In genomic region chr1:184870646-184871385, GRCm38 (mm10) we compare ENCODE assay signal across 18 mouse cellular contexts. TPM values are rescaled to one million over a fixed set of nuclear protein-coding genes. Genes with fewer than 3 reads are reported as not detected.
DNase-seq lines count a peak whose midpoint lies in the region; ATAC-seq and TF ChIP-seq lines count a peak whose summit lies in the region.
"Had no signal": no experiment of that assay in that cellular context is flagged by ENCODE, and none has a peak within 500 bp of the region (broad histone marks: within the 10 kb centered on the region; RNA-seq: fewer than 3 reads in every experiment).

No protein-coding gene starts in this region.

- TF ChIP-seq POLR2A in lung, adult 2 months (IDR thresholded peaks at IDR 0.05; ENCODE audit: borderline replicate concordance, extremely low read depth, low read depth, low read length) = no peak

- no peak overlapping the region for H3K4me3 ChIP-seq in heart, embryonic 12.5 days
- H3K4me3 ChIP-seq in heart, embryonic 11.5 days (ENCODE audit: low read depth, low read length) = no peak overlapping the region
- no peak overlapping the region for H3K4me3 ChIP-seq in lung, adult 2 months (replicated peaks; ENCODE audit: extremely low read depth, low read depth, low read length)
- H3K4me3 ChIP-seq in kidney, embryonic 14.5 days (ENCODE audit: low read length) = no peak overlapping the region
- no peak overlapping the region for H3K4me3 ChIP-seq in liver, embryonic 13.5 days (replicated peaks)
- H3K4me3 ChIP-seq: embryonic facial prominence, embryonic 10.5 days; erythroblast, embryonic 14.5 days; heart, embryonic 13.5 days; limb, embryonic 15.5 days; midbrain, embryonic 10.5 days; neural tube, embryonic 15.5 days had no signal

- H3K4me2 ChIP-seq in heart, embryonic 12.5 days = no peak overlapping the region
- H3K4me2 ChIP-seq in heart, embryonic 11.5 days = no peak overlapping the region
- H3K4me2 ChIP-seq in kidney, embryonic 14.5 days (replicated peaks; ENCODE audit: low read depth, low read length) = no peak overlapping the region
- H3K4me2 ChIP-seq in liver, embryonic 13.5 days = no peak overlapping the region
- H3K4me2 ChIP-seq: heart, embryonic 13.5 days; limb, embryonic 15.5 days; neural tube, embryonic 15.5 days had no signal

- H3K27ac ChIP-seq in heart, embryonic 12.5 days (ENCODE audit: poor library complexity, severe bottlenecking) = no peak overlapping the region
- H3K27ac ChIP-seq in heart, embryonic 11.5 days (ENCODE audit: low read depth, low read length) = no peak overlapping the region
- H3K27ac ChIP-seq in kidney, embryonic 14.5 days (ENCODE audit: low read depth, low read length) = no peak overlapping the region
- H3K27ac ChIP-seq in liver, embryonic 13.5 days = peak overlapping the region; percentile 78
- H3K27ac ChIP-seq: limb, embryonic 15.5 days; midbrain, embryonic 10.5 days; neural tube, embryonic 15.5 days had no signal

- no peak overlapping the region for H3K9ac ChIP-seq in heart, embryonic 12.5 days
- H3K9ac ChIP-seq in heart, embryonic 11.5 days (ENCODE audit: low read depth, low read length) = no peak overlapping the region
- no peak overlapping the region for H3K9ac ChIP-seq in kidney, embryonic 14.5 days (ENCODE audit: low read depth, low read length)
- H3K9ac ChIP-seq in liver, embryonic 13.5 days = no peak overlapping the region
- H3K9ac ChIP-seq: heart, embryonic 13.5 days; limb, embryonic 15.5 days; neural tube, embryonic 15.5 days had no signal

- ATAC-seq in heart, embryonic 12.5 days (ENCODE audit: insufficient number of reproducible peaks, low FRiP score) = 0 out of 2 replicates have a peak, but pooled peaks have one; percentile 12
- no peak for ATAC-seq in heart, embryonic 11.5 days (replicated peaks; ENCODE audit: insufficient number of reproducible peaks, low FRiP score, low TSS enrichment)
- 0 out of 2 replicates have a peak, but pooled peaks have one; percentile 40 for ATAC-seq in kidney, embryonic 14.5 days (ENCODE audit: low FRiP score, low TSS enrichment)
- no peak for ATAC-seq in liver, embryonic 13.5 days (ENCODE audit: low read depth)

- DNase-seq in lung, adult 2 months = peak; percentile 13
- DNase-seq in lung, postnatal 25 days (ENCODE audit: low spot score) = no peak
- no peak for DNase-seq in liver, embryonic 13.5 days
- no peak for DNase-seq in thymus, adult 18-20 months
- DNase-seq in cerebellum, adult 18-20 months = no peak
- DNase-seq: cerebellum, postnatal 25 days; gastrocnemius, postnatal 14 days; thymus, postnatal 25 days had no signal

- no peaks in the 10 kb centered on the region for H3K36me3 ChIP-seq in heart, embryonic 12.5 days
- H3K36me3 ChIP-seq in heart, embryonic 11.5 days (ENCODE audit: control insufficient read depth, insufficient read depth, low read length) = no peaks in the 10 kb centered on the region
- no peaks in the 10 kb centered on the region for H3K36me3 ChIP-seq in kidney, embryonic 14.5 days (ENCODE audit: control insufficient read depth, insufficient read depth, low read length)
- no peaks in the 10 kb centered on the region for H3K36me3 ChIP-seq in liver, embryonic 13.5 days
- H3K36me3 ChIP-seq: embryonic facial prominence, embryonic 10.5 days; heart, embryonic 13.5 days; limb, embryonic 15.5 days; midbrain, embryonic 10.5 days; neural tube, embryonic 15.5 days had no signal

- H3K4me1 ChIP-seq in heart, embryonic 12.5 days (replicated peaks) = peaks cover 11% of the 10 kb centered on the region
- no peaks in the 10 kb centered on the region for H3K4me1 ChIP-seq in heart, embryonic 11.5 days (ENCODE audit: control insufficient read depth, insufficient read depth, low read length)
- peaks cover 18% of the 10 kb centered on the region for H3K4me1 ChIP-seq in lung, adult 2 months (ENCODE audit: control insufficient read depth, insufficient read depth, low read length)
- no peaks in the 10 kb centered on the region for H3K4me1 ChIP-seq in kidney, embryonic 14.5 days (ENCODE audit: control insufficient read depth, insufficient read depth, low read length)
- peaks cover 43% of the 10 kb centered on the region for H3K4me1 ChIP-seq in liver, embryonic 13.5 days (replicated peaks)
- H3K4me1 ChIP-seq: neural tube, embryonic 15.5 days had no signal

- WGBS in heart, embryonic 12.5 days = 72% methylated on average over 11 of the region's 11 CpGs
- 69% methylated on average over 11 of the region's 11 CpGs for WGBS in heart, embryonic 11.5 days (ENCODE audit: insufficient replicate concordance)
- 64% methylated on average over 11 of the region's 11 CpGs for WGBS in lung, adult 2 months
- 72% methylated on average over 11 of the region's 11 CpGs for WGBS in kidney, embryonic 14.5 days
- WGBS in liver, embryonic 13.5 days (ENCODE audit: insufficient replicate concordance) = 65% methylated on average over 11 of the region's 11 CpGs

- no peaks in the 10 kb centered on the region for H3K9me3 ChIP-seq in heart, embryonic 12.5 days (replicated peaks)
- no peaks in the 10 kb centered on the region for H3K9me3 ChIP-seq in heart, embryonic 11.5 days (replicated peaks; ENCODE audit: control insufficient read depth, low read length)
- no peaks in the 10 kb centered on the region for H3K9me3 ChIP-seq in kidney, embryonic 14.5 days (ENCODE audit: control insufficient read depth, low read length)
- H3K9me3 ChIP-seq in liver, embryonic 13.5 days (replicated peaks) = no peaks in the 10 kb centered on the region
- H3K9me3 ChIP-seq: embryonic facial prominence, embryonic 10.5 days; heart, embryonic 13.5 days; limb, embryonic 15.5 days; midbrain, embryonic 10.5 days; neural tube, embryonic 15.5 days had no signal

- H3K27me3 ChIP-seq in heart, embryonic 12.5 days (replicated peaks) = peaks cover 11% of the 10 kb centered on the region; the same call in 1 of the 2 replicates
- H3K27me3 ChIP-seq in heart, embryonic 11.5 days (ENCODE audit: control insufficient read depth, insufficient read depth, low read length) = no peaks in the 10 kb centered on the region
- H3K27me3 ChIP-seq in kidney, embryonic 14.5 days (ENCODE audit: control insufficient read depth, insufficient read depth, low read length) = no peaks in the 10 kb centered on the region
- H3K27me3 ChIP-seq in liver, embryonic 13.5 days = no peaks in the 10 kb centered on the region
- H3K27me3 ChIP-seq: heart, embryonic 13.5 days; limb, embryonic 15.5 days; neural tube, embryonic 15.5 days had no signal

- no peak for TF ChIP-seq CTCF in lung, adult 2 months (IDR thresholded peaks at IDR 0.05; ENCODE audit: insufficient read depth, low read length)

RNA-seq across cellular contexts. Expression of gene C130074G19Rik, which starts 12.2 kb away (rescaled TPM):
- polyA plus RNA-seq in heart, embryonic 12.5 days (2016; fragmentation: Nextera tagmentation; extraction: Ambion mirVana) = 0.51 and 0.60 TPM in 2 replicates
- 0.37 and 0.60 TPM in 2 replicates for polyA plus RNA-seq in heart, embryonic 11.5 days (2014; fragmentation: Nextera tagmentation; extraction: Ambion mirVana)
- 23.9 and 31.7 TPM in 2 replicates for polyA plus RNA-seq in lung, adult 2 months (2012; rRNA removed)
- polyA plus RNA-seq in kidney, embryonic 14.5 days (2014; fragmentation: Nextera tagmentation; extraction: Ambion mirVana) = 2.2 and 2.3 TPM in 2 replicates
- polyA plus RNA-seq in liver, embryonic 13.5 days (2015; fragmentation: Nextera tagmentation; extraction: Ambion mirVana) = 1.3 and 1.6 TPM in 2 replicates

RNA-seq across cellular contexts. Expression of gene Marc2, which starts 24.6 kb away (rescaled TPM):
- polyA plus RNA-seq in heart, embryonic 12.5 days (2016; fragmentation: Nextera tagmentation; extraction: Ambion mirVana) = 92.5 and 95.8 TPM in 2 replicates
- 97.0 and 104 TPM in 2 replicates for polyA plus RNA-seq in heart, embryonic 11.5 days (2014; fragmentation: Nextera tagmentation; extraction: Ambion mirVana)
- polyA plus RNA-seq in lung, adult 2 months (2012; rRNA removed) = 73.3 and 79.9 TPM in 2 replicates
- 177 and 178 TPM in 2 replicates for polyA plus RNA-seq in kidney, embryonic 14.5 days (2014; fragmentation: Nextera tagmentation; extraction: Ambion mirVana)
- 189 and 193 TPM in 2 replicates for polyA plus RNA-seq in liver, embryonic 13.5 days (2015; fragmentation: Nextera tagmentation; extraction: Ambion mirVana)

RNA-seq across cellular contexts. Expression of gene Marc1, which starts 59.7 kb away (rescaled TPM):
- polyA plus RNA-seq in heart, embryonic 12.5 days (2016; fragmentation: Nextera tagmentation; extraction: Ambion mirVana) = 0.14 and 0.24 TPM in 2 replicates
- polyA plus RNA-seq in heart, embryonic 11.5 days (2014; fragmentation: Nextera tagmentation; extraction: Ambion mirVana) = 0.07 TPM in 1 of 2 replicates, not detected in the other
- polyA plus RNA-seq in lung, adult 2 months (2012; rRNA removed) = 1.2 and 1.6 TPM in 2 replicates
- 0.28 and 0.41 TPM in 2 replicates for polyA plus RNA-seq in kidney, embryonic 14.5 days (2014; fragmentation: Nextera tagmentation; extraction: Ambion mirVana)
- polyA plus RNA-seq in liver, embryonic 13.5 days (2015; fragmentation: Nextera tagmentation; extraction: Ambion mirVana) = 13.4 and 13.8 TPM in 2 replicates
- polyA plus RNA-seq: erythroblast, embryonic 14.5 days; forebrain, embryonic 16.5 days; heart, embryonic 13.5 days; midbrain, embryonic 10.5 days had no signal

Comparison
In these comparisons a context has a peak if more than half of its experiments do, and no peak if none do; other contexts are left out.
1. ATAC-seq: peak in heart, embryonic 12.5 days (single experiment) and kidney, embryonic 14.5 days (single experiment); none in heart, embryonic 11.5 days (single experiment) and liver, embryonic 13.5 days (single experiment).